Mouse (Mus musculus): Measurements from ENCODE around the gene Mc1r.
A peak's percentile ranks its signal among the peaks of the same experiment; 100 is the strongest.
"Not testable (repeated sequence)": the region's sequence is repeated elsewhere in the genome, so short reads cannot be mapped to it uniquely, and the experiment has no call there.

The Mc1r gene

DNA sequence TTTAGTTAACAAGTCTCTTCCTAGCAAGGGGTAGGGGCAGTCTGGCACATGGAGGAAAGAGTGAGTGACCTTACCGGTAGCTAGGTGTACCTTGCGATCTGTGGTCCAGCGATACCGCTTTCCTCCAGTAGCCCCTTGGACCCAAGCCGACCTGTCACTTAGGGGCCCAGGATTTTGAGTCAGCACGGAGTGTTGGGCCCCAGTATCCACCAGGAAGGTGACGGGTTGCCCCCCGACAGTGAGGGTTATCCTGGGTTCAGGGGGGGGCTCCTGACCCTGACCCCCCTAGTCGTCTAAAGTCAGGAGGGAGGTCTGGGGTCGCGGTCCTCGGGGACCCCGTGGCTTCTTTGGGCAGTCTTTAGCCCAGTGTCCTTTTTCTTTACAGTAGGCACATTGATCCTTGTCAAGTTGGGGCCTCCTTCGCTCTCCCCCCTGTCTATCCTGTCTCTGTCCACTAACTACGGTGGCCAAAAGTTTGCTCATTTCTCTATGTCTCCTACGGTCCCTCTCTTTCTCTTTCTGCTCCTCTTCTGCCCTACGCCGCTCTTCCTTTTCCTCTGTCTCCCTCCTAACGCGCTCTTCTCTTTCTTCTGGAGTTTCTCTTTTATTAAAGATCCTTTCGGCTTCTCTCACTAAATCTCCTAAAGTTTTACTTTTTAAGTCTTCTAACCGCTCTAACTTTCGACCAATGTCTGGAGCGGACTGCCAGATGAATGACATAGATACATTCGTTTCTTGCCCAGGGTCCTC lies 24.9 kb downstream of the Mc1r start:
- DNase-seq, result no peak

GRCm38 (mm10) chr8:123432381-123432780 lies 25.5 kb downstream of the Mc1r start:
- DNase-seq, result no peak

- not testable (repeated sequence) for DNase-seq
Observed at GRCm38 (mm10) chr8:123433241-123433974, 26.5 kb downstream of the Mc1r start.

DNA sequence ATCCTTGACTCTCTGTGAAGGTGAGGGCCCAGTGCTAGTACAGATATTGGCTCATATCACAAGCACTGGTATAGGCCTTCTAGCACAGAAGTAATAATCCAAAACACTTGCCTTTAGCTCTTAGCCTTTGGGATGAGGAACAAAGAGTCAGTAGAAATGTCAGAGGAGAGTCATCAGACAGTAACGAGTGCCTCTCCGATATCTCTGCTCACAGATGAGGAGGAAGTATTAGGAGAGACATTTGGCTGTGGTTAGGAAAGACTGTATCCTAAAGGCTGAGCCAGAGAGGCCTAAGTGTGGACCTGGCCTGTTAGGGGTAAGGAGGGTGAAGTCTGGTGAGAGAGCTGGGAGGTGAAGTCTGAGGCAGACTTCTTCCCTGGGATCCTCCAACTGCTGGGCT lies 34.9 kb downstream of the Mc1r start:
- DNase-seq, result no peak

GRCm38 (mm10) chr8:123442351-123442750 lies 35.4 kb downstream of the Mc1r start:
- no peak for DNase-seq

DNA sequence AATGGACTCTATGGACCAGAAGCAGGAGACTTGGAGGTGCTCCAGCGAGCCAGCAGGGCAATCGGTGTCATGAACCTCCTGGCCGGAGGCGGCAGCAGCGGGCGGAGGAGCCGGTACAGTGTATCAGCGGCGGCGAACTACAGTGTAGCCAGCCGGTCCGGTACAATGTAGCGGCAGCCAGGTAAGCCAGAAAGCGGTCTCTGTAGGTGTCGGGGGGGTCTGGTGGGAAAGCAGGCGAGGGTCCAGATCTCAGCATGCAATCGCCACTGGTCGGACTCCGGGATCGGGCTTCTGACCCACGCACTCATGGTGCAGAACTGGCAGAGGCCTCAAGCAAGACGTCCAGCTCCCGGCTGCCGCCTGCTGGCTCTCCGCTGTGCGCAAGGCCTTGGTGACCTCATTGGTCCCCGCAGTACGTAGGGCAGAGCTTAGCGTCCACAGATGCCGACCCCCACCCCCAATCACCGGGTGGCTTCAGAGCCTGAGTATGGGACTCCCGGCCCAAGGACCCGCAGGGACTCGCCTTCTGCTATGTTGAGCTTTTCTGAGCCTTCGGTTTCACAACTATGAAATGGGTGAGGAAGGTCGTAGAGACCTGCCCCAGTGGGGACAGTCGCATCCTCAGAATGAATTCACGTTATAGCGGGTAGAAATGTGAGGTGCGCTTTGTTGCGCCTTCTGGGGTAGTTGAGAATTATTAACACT lies 36.1 kb downstream of the Mc1r start:
- peak; percentile 90 to 95 for DNase-seq

GRCm38 (mm10) chr8:123443576-123443921 lies 36.6 kb downstream of the Mc1r start:
- DNase-seq, result no peak

- no peak for DNase-seq
Observed at GRCm38 (mm10) chr8:123444131-123444530, 37.2 kb downstream of the Mc1r start.

- DNase-seq, result no peak
Observed at GRCm38 (mm10) chr8:123445981-123446380, 39.1 kb downstream of the Mc1r start.

GRCm38 (mm10) chr8:123446799-123447198 lies 39.9 kb downstream of the Mc1r start:
- no peak for DNase-seq

DNA sequence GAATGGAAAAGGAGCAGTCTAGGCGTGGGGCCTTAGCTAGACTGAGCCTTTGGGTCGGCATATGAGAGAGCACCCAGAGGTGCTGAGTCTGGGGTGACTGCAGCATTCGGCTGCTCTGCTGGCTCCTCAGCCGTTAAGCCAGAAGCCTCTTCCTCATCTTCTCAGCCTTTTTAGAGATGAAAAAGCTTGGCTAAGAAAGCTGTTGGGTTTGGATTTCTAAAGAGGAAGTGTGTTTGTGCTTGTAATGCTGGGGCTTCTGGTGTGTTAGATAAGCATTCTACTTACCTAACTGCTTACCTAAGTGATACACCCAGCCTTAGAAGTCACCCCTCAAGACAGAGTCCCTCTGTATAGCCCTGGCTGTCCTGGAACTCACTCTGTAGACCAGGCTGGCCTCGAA lies 43.9 kb downstream of the Mc1r start:
- no peak for DNase-seq

DNA sequence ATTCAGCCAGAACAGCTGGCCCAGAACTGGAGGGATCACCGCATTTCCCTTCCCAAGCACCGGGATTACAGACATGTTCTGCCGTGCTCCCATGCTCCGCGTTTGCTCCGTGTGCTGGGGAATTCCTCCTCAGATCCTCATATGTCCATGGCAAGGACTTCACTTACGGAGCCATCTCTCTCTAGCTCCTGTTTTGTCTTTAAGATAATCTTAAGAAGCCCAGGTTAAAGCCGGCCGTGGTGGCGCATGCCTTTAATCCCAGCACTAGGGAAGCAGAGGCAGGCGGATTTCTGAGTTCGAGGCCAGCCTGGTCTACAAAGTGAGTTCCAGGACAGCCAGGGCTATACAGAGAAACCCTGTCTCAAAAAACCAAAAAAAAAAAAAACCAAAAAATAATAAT lies 44.8 kb downstream of the Mc1r start:
- DNase-seq, result not testable (repeated sequence)

GRCm38 (mm10) chr8:123452149-123452548 lies 45.2 kb downstream of the Mc1r start:
- DNase-seq, result no peak

DNA sequence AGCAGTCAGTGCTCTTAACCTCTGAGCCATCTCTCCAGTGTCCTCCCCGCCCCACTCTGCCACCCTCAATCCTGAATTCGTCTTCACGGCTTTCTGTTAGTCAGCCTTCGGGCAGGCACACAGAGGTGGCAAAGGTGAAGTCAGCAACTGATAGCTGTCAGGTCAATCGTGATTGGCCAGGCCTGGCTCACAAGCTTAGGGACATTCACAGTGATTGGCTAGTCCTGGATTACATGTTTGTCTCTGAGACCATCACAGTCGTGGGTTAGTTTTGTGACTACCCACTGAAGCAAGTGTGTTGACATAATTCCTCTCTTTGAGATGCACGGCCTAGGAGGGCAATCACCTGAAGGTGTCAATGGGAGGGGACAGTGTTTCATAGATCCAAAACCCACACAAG lies 46.4 kb downstream of the Mc1r start:
- no peak for DNase-seq

DNA sequence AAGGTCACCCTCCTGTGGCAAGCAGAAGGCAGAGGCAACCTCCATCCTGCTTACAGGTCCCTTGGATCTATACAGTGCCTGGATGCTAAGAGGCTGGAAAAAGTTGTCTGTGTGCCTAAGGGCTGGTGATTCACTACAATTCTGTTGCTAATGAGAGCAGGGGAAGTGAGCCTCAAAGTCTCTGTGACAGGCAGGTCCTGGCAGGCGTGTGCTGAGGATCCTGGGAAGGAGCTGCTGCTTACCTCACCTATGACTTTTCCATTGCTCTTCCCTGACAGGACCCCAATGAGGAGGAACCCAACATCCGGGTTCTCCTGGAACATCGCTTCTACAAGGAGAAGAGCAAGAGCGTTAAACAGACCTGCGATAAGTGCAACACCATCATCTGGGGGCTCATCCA lies 47.0 kb downstream of the Mc1r start:
- no peak for DNase-seq

GRCm38 (mm10) chr8:123454559-123454958 lies 47.7 kb downstream of the Mc1r start:
- no peak for DNase-seq
